Mouse (Mus musculus) monocyte, adult 2 months (primary cell): Measurements from ENCODE around the gene Zfp943.
"Not testable (repeated sequence)": the region's sequence is repeated elsewhere in the genome, so short reads cannot be mapped to it uniquely, and the experiment has no call there.

Experiments
- DNase-seq, 2 experiments: peaks; one replicate each; pipeline ENCODE4 v3.0.0; 2022; ENCODE audit warnings: low spot score in 2 of 2, low read depth in 1 of 2

Gene Zfp943

DNA sequence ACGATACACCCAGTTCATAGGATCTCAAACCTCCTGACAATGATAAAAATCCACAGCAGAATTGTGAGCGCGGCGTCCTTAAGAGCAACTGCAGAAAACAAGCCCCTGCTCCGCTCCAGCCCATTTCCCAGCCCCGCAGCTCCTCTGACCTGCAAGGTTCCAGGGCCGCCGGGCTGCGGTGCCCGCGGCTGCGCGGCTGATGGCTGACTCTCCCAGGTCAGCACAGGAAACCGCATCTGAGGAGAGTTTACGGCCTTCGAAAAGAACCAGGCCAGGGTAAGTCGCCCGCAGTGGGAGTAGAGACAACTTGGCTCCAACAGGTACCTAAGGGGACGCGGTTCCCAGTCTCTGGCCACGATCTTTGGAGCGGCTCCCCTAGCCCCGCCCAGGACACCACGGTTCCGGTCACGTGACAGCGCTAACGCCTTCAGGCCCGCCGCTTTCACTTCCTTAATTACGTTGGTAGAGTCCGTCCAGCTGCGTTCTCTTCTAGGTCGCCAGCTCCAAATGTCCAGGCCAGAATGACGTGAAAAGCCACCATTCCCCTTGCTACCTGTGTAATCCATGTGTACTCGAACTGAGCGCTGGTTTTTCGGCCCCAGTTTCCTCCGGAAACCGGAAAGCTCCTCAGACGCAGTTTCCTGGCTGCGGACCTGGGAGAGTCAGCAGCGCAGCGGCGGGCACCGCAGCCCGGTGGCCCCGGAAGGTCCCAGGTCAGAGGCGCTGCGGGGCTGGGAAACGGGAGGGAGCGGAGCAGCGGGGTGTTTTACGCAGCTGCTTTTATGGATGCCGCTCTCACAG is at the start of gene Zfp943, which contains the start of gene Zfp942:
Zfp943 (plus strand) TSS at position 446 of the 801 bp plus-strand sequence.
Zfp942 (minus strand) TSS at position 358 of the 801 bp plus-strand sequence.
- DNase-seq, result peak; percentile 45 to 72

DNA sequence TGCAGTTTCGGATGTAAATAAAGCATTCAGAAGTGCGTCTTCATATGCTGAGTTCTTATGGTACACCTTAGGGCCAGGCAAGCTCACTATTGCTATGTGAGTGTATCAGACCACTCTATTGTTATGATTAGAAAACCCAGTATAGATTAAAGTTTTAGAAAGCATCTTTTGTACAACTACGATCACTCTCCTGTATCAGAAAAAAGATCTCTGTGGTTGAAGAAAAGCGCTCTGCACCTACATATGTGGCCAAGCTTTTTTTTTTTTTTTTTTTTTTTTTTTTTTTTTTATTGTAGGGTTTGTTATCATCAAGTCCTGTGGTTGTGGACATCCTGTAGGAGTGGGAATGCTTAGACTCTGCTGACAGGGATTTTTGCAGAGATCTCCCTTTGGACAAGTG is 950 bp downstream of the Zfp943 start:
- DNase-seq, result no peak

DNA sequence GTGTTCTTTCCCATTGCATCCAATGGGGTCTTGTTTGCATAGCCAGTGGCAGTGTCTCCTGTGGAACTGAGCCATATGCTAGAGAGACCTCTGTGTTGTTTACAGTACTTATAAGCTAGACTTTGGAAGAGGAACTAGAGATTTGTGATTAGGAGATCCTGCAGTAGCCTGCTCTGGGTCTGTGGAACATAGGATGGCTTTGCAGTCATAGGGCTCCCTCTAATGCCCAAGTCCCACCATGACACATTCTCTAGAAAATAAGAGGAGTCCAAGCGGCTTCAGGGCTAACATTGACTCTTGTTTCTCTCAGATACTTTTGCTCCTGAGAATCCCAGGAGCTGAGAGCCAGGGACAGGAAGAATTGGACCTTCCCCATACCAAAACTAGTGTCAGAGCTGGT is 73.2 kb downstream of the Zfp943 start:
- not testable (repeated sequence) for DNase-seq

DNA sequence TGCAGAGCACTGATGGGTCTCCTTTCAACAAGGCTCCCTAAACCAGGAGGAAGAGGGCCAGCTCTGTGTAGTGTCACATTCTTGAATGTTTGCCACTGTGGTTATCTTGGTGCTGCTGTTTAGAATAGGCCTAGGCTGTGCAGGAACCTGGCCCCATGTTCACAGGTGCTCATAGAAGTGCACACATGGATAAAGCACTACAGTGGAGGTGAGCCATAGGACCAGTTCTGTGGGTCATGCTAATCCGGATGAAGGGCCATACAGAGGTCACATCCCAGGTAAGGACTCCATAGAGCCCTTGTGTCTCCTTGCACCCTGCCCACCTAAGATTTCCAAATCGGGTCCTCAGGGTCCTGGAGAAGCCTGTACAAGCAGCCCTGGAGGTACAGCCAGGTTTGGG is 87.1 kb downstream of the Zfp943 start:
- no peak for DNase-seq

DNA sequence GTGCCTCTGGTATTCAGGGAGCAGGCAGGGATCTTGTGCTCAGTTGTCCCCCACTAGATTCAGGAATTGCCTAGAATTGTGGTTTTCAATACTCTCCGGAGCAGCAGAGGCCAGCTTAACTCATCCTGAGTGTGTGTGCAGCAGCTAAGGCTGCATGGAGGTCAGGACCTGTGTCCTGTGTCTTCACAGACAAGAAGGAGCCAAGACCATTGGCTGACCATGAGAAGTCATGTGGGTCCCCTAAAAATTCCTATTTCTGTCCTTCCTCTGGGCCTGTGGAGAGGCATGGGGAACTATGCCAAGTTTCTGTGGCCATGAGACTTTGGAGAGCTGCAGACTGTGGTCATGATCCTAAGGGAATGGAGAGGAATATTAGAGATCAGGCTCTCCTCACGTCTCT is 90.9 kb downstream of the Zfp943 start:
- no peak for DNase-seq

DNA sequence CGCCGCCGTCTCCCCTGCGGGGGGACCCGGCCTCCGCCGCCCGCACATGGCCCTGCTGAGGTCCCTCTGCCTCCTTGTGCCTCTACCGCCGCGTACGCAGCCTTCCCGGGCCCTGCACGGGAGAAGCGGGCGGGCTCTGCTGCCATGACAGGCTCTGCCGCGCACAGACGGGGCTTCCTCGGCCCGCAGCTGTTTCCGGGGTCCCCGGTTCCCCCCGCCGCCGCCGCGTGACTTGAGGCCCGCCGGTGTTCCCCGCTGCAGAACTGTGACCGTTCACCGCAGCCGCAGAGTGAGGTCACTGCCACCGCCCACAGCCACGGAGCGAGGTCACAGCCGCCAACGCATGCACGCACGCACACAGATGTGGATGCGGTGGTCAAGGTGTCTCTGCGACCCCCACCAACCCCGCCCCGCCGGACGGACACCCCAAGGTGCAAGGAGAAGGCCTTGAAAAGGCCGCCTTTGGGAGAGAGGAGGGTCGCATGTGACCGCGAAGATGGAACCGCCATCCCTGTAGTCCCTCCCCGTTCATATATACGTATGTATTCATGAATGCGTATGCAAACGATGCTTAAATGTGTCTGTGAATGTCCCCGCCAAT is 118.8 kb downstream of the Zfp943 start:
- DNase-seq, result no peak

DNA sequence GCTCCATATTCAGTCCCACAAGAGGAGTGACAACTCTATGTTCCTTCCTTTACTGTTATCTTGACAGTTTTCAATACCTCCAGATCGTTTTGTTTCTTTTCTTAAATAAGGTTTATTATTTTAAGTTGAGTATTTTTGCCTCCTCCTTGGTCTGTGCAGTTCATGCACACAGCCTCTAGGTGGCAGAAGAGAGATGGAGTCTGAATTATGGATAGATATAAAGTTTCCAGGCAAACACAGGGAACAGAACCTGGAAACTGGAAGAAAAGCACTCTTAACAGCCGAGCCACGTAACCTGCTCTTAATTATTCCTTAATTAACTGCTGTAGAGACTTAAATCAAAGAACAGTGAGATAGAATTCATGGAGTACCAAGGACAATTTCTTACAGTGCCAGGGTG is 120.9 kb downstream of the Zfp943 start:
- DNase-seq, result not testable (repeated sequence)

DNA sequence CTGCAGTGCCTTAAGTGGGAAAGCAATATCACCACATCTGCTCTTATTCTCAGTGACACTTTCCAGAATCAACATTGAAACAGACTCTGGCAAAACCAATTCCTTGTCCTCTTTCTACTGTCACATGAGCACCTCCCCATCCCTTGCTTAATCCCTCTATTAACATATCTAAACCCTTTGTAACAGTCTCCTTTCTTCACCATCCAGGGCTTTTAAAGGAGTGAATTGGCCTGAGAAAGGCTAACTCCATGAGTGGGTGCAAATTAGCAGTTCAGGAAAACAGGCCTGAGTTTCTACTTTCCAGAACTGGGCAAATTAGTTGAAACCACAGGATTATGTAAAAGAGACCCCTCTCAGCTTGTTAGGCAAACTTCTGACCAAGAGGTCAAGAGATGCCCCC is 156.4 kb downstream of the Zfp943 start:
- DNase-seq, result no peak
